Mouse (Mus musculus): ENCODE measurements around the gene Gpr137.

DNA sequence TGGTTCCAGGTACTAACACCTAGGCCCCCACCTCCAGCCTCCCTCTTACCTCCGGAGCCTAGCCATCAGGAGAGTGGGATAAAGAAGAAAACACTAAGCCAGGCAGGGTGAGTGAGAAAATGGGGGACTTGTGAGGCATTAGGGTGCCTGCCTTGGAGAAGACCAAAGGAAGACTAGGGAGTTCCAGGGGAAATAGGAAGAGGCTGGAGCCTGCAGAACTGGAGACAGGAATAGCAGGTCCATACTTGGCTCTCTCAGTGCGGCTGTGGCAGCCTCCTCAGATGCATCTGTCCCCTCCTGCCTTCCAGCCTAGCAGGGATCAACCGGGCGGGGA lies 9.2 kb downstream of the Gpr137 start:
- TF ChIP-seq CTCF (IDR thresholded peaks at IDR 0.05; ENCODE audit: low read depth) = no peak
- TF ChIP-seq EP300 (IDR thresholded peaks at IDR 0.05; ENCODE audit: low read depth) = no peak

All from liver, embryonic 14.5 days (tissue).